Mouse (Mus musculus) frontal cortex, postnatal 25 days (tissue): ENCODE data around the gene Gm43517.

Experiments
- DNase-seq, 2 experiments: peaks; one replicate each; pipeline ENCODE4 v3.0.0; 2022; ENCODE audit warnings: low spot score in 2 of 2

Gm43517 gene

DNA sequence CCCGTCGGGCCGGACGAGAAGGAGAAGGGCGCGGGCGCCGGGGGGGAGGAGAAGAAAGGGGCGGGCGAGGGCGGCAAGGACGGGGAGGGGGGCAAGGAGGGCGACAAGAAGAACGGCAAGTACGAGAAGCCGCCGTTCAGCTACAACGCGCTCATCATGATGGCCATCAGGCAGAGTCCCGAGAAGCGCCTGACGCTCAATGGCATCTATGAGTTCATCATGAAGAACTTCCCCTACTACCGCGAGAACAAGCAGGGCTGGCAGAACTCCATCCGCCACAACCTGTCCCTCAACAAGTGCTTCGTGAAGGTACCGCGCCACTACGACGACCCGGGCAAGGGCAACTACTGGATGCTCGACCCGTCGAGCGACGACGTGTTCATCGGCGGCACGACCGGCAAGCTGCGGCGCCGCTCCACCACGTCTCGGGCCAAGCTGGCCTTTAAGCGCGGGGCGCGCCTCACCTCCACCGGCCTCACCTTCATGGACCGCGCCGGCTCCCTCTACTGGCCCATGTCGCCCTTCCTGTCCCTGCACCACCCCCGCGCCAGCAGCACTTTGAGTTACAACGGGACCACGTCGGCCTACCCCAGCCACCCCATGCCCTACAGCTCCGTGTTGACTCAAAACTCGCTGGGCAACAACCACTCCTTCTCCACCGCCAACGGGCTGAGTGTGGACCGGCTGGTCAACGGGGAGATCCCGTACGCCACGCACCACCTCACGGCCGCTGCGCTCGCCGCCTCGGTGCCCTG lies at the start of gene Gm43517:
Gm43517 (plus strand) TSS at position 299 of the 755 bp plus-strand sequence.
- DNase-seq = peak in 1 of 2 experiments; percentile 50

DNA sequence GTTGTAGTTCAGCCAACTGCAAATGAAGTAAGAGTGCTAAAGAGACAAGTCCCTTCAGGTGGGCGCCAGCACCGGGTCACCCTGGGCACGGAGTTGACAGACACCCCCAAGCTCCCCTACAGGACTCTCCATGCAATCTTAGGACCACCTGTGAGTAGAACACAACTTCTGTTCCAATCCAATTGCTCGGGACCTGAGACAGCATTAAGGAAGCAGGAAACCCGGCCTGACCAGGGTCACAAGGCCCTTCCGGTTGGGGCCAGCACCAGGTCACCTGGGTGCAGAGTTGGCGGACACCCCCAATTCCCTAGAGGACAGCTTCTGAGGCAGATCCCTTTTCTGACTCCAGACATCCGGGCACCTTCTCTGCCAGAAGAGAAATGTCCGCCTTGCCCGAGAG lies 35.3 kb upstream of the Gm43517 start:
- DNase-seq = no peak

DNA sequence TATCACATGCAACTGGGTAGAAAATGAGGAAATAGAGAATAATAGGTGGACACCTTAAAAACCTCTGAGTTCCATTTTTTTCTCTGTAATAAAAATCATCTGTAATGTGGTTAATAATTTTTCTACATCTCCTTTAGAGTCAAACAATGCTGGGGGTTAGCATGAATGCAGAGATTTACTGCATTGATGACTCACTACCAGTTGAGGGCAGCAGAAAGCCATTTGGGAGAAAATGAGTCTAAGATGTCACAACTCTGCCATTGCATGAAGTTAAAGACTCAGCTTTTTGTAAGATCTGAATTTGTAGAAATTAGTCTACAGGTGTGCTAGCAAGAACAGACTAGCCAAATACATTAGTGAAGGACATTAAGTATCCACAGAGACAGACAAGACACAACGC lies 16.0 kb upstream of the Gm43517 start:
- DNase-seq = no peak

DNA sequence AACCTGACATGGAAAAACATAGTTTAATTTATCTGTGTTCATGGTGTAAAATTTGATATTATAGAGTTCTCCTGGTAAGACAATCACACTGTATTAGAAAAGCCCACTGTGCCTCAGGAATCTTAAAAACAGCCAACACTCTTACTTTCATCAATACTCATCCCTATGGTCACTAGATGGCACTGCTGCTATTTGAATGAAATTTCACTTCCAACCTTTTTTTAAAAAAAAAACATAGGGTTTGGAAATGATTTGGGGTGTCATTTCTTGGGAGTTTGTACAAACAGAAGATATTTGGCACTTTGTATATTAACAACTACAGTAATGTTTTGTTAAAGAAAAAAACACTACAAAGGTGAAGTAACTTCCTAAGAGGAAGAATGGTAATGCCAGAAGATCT lies 12.8 kb upstream of the Gm43517 start:
- DNase-seq = no peak

DNA sequence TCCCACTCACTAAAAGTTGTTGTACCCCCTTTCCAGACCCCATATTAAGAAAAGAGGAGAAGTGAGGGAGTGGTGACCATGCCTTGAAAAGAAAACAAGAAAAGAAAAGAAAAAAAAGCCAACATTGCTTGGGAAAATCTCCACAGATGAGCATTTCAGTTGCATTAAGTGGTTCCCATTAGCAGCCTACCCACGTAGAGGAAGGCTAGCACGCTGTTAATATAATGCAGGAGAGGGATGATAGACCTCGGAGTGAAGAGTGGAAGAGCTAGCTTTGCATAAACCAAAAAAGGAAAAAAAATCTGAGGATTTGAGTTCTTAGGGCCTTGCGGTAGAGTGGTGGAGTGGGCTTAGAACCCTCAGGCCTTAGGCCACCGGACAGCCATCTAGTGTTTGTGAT lies 11.8 kb upstream of the Gm43517 start:
- DNase-seq = no peak

DNA sequence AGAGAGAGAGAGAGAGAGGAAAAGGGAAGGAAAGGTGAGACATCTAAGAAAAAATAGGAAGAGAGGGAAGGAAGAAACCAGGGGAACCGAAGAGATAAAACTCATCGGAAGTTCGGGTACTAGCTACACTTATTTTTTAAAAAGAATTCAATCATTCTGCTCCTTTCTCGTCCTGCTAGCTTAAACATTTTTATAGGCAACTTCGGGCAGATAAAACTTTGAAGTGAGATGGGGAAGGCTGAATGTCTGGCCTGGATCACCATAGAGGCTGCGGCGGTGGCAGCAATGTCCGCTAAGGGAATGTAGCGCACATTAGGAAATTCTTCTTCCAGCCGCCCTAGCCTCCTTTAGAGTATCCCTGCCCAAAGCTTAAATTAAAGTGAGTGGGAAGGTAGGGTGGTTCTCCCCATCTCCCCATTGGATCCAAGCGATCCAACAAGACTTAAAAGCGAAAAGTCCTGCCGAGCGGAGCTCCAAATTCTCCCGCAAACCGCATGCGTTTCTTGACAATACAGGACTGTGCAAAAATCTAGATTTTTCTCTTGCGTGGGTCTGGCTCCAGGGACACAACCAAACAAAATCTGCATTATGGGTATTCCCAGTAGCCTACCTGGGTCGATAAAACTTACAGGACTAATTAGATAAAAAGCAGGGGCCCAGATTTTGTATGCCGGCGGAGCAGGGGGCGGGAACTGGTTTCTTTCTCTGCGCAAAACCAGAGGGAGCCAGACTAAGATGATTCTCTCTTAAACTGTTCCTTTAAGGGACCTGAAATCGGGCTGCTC lies 11.0 kb upstream of the Gm43517 start:
- peak in 1 of 2 experiments; percentile 37 for DNase-seq

DNA sequence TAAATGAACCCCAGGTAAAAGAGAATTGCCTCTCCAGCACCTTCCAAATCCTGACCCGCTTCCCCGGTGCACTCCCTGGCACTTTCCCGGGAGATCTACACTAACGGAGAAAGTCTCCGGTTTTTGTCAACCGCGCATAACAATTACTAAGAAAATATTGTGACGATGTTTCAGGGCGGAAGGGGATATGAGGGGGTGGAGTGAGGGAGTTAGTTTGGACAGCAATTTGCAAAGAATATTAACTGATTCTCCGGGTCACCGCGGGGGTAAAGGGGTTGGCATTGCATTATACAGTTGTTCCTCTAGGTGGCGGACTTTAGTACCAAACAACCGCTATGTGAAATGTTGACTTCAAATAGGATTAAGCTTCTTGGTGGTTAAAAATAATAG lies 10.4 kb upstream of the Gm43517 start:
- DNase-seq = peak in 1 of 2 experiments; percentile 57

DNA sequence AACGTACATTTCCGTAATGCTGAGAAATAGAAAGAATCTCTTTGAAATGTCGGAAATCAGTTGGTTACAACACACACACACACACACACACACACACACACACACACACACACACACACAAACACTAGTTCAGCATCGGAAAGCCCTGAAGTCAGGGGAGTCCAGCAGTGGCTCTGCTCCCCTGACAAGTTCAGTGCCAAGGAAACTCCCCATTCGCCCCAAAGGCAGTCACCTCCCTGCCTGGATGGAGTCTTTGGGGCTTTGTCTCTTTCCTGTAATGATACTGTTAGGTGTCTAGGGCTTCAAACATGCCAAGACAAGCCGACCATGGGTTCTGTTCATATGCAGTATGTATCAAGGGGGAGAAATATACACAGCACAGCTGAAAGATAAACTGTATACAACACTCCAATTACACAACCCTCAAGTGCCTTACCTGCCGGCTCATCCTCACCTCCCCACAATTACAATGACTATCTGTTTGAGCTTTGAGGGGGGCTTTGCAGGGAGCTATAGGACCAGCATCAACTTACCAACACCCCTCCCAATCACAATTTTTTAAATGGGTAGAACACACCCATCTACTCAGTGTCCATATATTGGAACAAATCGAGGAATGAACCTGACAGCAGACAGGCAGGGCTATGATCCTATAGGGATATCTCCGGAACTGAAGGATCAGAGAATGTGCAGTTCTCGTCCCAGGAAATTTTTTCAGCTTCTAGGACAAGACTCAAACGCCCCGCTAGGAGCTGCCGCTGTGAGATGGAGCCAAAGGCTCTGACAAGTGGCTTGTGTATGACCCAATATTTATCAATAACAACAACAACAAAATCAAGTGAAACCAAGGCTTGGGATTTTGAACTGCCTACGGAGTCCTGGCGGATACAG lies 9.3 kb upstream of the Gm43517 start:
- DNase-seq = peak in 1 of 2 experiments; percentile 13

DNA sequence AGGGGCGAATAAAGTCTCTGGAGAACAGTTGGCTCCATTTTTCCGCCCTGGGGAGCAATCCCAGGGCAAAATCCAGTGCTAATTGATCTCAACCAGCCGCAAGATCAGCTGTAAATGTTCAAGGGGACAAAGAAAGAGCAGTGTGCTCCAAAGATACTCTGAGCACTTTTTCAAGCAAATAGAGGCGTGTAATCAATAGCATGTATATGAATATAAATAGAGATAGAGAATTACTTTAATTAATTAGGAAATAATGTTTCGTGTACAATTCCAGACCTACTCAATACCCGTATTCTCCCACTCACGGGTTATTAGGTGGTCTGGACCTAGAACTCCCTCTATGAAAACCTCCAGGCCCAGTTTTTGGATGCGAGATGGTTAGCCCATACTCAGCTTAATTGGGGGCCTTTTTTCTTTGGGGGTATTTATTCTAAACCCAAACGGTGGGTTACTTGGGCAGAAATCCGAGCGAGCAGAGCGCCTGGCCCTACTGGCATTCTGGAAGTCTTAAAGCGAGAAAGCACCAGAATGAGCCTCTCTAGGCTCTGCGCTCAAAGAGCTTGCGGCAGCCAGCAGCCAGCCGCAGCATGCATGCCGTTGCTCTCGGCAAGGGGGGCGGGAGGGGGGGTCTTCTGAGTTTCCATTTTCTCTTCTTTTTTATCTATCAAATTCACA lies 8.5 kb upstream of the Gm43517 start:
- peak in 1 of 2 experiments; percentile 12 for DNase-seq

DNA sequence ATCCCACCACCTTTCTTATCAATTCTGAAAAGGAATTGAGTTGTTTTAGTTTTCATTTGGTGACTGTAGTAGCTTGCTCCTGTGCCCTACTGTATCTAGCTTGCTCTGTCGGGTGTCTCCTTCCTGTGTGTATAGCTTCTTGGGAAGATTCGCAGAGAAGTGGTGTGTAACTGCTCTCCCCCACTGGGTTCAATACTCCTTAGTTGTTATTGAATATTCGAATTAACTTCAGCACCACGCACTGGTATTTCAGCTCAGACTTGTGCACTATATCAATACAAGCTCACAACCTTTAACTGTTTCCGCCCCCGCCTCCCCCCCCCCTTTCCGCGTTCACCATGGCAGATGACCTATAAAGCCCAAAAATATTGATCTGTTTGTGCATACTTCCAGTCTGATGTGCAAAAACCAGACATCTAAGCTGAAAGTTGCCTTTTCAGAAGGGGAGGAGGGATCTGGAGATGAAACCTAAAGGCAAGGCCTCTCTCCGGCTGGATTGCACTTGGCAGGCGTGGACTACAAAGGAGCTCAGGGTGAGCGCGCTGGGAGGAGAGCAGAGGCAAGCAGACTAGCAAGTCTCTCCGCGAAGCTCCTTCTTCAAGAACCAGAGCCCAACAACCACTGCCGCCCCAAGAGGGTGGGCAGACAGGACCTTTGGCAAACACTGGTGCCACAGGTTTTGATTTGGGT lies 7.5 kb upstream of the Gm43517 start:
- peak; percentile 35 to 48 for DNase-seq

DNA sequence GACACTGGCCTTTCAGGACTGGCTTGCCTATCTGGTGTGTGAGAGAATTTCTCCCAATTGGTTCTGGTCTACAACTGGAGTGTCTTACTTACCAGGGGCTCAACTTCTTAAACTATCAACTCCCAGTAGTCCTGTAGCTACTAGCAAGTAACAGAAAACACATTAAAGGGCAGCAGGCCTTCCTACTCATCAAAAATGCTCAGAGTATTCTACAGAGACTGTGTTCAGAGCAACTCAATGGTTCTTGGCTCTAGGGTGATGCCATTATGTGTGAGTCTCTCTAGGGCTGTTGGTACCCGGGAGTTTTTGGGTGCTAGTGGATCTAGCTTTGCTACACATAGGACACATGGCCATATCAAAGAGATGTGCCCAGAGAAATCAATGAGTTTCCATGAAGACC lies 6.1 kb upstream of the Gm43517 start:
- peak in 1 of 2 experiments; percentile 14 for DNase-seq

DNA sequence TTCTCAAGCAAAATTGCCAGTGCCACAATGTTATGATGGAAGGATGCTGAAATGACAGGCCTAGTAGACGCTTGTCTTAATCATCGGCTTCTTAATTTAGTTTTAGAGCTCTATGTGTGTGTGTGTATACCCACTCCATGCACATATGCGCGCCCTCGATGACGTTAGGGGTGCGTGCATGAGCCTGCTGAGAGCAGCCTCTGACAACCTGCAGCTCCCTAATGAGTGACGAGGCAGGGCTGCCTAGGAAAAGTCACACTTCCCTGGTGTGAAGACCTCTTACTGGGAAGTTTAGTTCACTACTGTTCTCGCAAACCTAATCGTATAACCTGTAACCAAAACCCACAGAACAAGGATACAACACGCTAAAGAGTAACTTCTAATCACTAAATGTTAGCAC lies 5.5 kb upstream of the Gm43517 start:
- DNase-seq = peak in 1 of 2 experiments; percentile 27

DNA sequence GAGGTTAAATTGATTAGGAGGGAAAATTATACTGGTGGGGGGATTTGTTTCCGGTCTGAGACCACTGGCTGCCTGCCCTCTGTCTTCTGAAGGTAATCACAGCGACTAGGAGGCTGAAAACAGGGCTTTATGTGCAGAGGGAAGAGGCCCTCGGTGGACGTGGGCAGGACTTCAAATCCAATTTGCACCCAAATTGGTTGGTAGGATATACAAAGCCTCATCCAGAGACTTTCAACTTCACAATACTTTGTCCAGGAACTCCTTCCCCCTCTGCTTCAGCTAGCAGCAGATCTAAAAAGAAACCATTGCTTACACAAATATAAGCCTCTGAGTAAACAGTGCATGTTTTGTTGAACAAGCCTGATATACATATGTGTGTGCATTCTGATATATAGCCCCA lies 4.5 kb upstream of the Gm43517 start:
- no peak for DNase-seq

DNA sequence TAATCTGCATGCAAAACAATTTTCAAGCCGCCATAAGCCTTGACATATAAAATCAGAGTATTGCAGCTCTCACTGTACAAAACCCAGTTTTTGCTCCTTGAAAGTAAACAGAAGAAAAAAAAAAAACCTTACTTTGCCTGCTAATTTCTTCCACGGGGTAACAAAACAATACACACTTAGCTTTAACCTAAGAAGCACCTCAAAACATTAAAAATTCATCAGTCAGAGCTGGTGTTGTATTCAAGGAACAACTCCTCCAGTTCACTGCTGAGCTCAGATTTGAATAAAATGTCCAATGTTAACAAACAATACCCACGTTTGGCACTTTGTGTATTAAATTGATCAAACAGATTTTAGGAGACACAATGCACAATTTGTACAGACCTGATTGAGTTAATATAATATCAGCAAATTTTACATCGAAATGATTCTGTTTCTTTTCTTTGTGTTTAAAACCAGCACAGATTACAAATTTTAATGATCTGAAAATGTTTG lies 3.9 kb upstream of the Gm43517 start:
- no peak for DNase-seq

DNA sequence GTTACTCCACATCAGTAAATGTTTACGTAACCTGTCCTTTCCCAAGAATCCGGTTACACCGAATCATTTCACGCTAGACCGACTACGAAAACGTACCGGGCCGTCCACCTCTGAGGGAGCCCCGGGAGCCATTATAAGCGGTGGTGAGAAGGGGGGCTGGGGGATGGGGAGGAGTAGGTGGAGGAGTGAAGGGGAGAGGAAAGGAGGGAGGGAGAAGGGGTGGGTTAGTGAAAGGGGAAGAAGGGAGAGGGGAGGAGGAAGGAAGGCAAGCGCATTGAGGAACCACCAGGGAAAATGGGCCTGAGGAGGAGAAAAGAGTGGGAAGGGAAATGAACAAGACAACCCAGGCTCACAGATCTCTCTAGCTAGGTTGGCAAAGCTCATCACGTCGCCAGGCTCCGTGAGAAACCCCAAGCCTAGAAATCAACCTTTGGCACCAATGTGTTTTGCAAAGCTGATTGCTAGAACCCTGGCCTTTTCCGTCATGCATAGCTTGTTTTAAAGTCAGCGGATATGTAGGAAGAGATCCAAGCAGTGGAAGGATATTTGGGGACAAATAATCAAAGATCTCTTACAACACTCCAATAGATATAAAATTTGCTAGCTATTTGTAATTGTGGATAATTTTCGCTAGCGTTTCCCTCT lies 3.1 kb upstream of the Gm43517 start:
- DNase-seq = peak in 1 of 2 experiments; percentile 29

DNA sequence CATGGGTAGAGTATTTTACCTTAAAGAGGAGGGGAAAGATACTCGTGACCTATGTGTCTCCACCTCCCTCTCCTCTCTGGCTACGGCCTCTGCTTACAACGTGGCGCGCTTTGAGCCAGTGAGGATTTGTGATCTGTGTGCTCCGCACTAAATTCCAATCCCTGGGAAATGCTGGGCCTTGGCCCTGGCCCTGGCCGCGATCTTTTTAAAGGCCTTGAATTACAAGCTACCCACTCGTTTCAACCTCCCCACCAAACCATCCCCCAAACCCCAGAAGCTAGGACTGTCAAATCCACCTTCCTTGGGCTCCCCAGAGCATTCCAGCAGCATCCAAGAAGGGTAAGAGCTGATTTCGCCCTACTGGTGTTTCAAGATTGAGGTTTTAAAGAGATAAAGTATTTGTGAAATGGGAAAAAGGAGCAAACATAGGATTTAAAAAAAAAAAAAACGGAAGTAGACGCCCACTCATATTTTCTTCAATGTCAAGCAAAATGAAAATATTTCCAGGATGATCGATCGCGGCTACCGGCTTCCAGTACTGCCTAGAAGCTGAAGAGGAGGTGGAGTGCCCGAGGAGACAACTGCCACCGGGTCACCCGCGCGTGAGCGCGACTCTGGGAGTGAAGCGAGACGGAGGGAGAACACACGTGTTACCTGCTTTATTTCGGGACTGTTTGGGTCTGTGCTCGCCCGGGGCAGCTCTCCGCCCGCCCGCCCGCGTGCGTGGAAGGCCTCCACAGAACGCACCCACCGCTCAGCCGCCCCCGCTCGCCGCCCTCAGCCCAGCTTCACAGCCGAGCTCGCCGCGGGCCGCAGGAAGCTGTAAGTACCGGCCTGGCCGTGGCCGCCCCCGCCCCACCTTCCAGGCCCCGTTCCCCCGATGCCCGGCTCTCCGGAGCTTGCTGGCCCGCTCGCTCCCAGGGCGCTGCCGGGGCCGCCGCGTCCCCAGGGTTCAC lies 2.1 kb upstream of the Gm43517 start, which contains the start of gene Foxg1:
Foxg1 (plus strand) TSS at position 96 of the 956 bp plus-strand sequence.
- peak in 1 of 2 experiments; percentile 49 for DNase-seq

DNA sequence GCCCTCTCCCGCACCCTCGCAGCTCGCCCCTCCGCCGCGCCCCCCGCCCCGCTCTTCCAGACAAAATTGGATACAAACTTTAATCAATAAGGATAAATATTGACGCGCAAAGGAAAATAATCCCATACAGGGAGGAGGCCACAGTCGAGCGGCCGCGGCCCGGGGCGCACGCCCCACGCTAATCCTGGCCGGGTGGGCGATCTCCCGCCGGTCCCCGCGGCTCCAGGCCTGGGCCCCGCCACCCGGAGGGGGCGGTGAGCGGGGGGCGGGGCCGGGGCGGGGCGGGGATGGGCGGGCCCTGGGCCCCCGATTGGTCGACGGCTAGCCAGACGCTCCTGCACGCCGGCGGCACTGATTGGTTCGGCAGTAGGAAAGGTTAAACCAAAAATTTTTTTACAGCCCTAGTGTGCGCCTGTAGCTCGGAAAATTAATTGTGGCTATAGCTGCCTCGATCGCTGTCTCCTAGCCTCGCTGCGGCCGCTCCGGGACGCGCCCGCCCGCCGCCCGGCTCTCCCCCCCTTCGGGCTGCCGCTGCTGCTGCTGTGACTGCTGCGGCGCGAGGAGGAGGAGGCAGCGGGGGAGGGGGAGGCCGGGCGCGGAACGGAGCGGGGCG lies 1.3 kb upstream of the Gm43517 start:
- peak; percentile 76 to 83 for DNase-seq

DNA sequence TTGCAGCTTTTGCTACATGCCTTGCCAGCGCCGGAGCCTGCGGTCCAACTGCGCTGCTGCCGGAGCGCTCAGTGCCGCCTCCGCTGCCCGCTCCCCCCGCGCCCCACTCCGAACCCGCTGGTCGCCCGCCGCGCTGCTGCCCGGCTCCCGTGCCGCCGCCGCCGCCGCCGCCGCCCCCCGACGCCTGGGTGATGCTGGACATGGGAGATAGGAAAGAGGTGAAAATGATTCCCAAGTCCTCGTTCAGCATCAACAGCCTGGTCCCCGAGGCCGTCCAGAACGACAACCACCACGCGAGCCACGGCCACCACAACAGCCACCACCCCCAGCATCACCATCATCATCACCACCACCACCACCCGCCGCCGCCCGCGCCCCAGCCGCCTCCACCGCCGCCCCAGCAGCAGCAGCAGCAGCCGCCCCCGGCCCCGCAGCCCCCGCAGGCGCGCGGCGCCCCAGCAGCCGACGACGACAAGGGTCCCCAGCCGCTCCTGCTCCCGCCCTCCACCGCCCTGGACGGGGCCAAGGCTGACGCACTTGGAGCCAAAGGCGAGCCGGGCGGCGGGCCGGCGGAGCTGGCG lies 589 bp upstream of the Gm43517 start:
- peak in 1 of 2 experiments; percentile 26 for DNase-seq
